Mouse (Mus musculus) midbrain, embryonic 11.5 days (tissue): ENCODE results near the gene Epyc. TPM values are rescaled to one million over a fixed set of nuclear protein-coding genes. Genes with fewer than 3 reads are reported as not detected.

ENCODE experiments used
- ATAC-seq: fragments of 200-750 bp; cut with Nextera tagmentation; 2 replicates; pipeline ENCODE4 v1.8.0; 2017; ENCODE audit warnings: moderate TSS enrichment, moderate library complexity; ENCODE audit not compliant: low FRiP score
- DNase-seq: peaks from one replicate; pipeline ENCODE4 v3.0.0; 2015; ENCODE audit warnings: low spot score; ENCODE audit errors: missing footprints
- H3K27ac ChIP-seq: fragments of 300-500 bp; sonication (generic); 2 replicates; pipeline ENCODE4 v1.5.1; 2014; ENCODE audit warnings: low read depth, low read length
- H3K27me3 ChIP-seq: fragments of 300-500 bp; sonication (generic); 2 replicates; pipeline ENCODE4 v1.6.1; 2014; ENCODE audit warnings: mild to moderate bottlenecking, low read length, moderate library complexity, mixed read lengths; ENCODE audit not compliant: control insufficient read depth, insufficient read depth
- H3K36me3 ChIP-seq: fragments of 300-500 bp; sonication (generic); 2 replicates; pipeline ENCODE4 v1.6.1; 2014; ENCODE audit warnings: mild to moderate bottlenecking, low read length, moderate library complexity, mixed read lengths; ENCODE audit not compliant: control insufficient read depth, insufficient read depth
- H3K4me1 ChIP-seq: fragments of 300-500 bp; sonication (generic); 2 replicates; pipeline ENCODE4 v1.6.1; 2014; ENCODE audit warnings: low read length; ENCODE audit not compliant: control insufficient read depth, insufficient read depth
- H3K4me2 ChIP-seq: fragments of 300-500 bp; sonication (generic); 2 replicates; pipeline ENCODE4 v1.6.1; 2014; ENCODE audit warnings: mild to moderate bottlenecking, moderate library complexity
- H3K4me3 ChIP-seq: fragments of 300-500 bp; sonication (generic); 2 replicates; pipeline ENCODE4 v1.5.1; 2014; ENCODE audit warnings: low read depth, low read length
- H3K9ac ChIP-seq: fragments of 300-500 bp; sonication (generic); 2 replicates; pipeline ENCODE4 v1.6.1; 2014; ENCODE audit warnings: low read length
- H3K9me3 ChIP-seq: fragments of 300-500 bp; sonication (generic); 2 replicates; pipeline ENCODE4 v1.6.1; 2016; ENCODE audit warnings: low read length; ENCODE audit not compliant: control insufficient read depth
- WGBS: fragments of 180-500 bp; shearing (Covaris S2); extraction: QIAGEN DNeasy Blood & Tissue Kit; methylation state at CpG from one replicate; pipeline ENCODE4 v1.1.7; 2014; 5-methylcytosine and 5-hydroxymethylcytosine counted together
- polyA plus RNA-seq: library from polyadenylated mRNA; unstranded; fragments of >200 nt; fragmentation: Nextera tagmentation; extraction: Ambion mirVana; gene quantifications from 2 replicates; pipeline ENCODE4 v1.2.1, GENCODE M21; 2014

Epyc gene
- 5.1 and 5.5 TPM in 2 replicates for polyA plus RNA-seq

GRCm38 (mm10) chr10:97643768-97644167 lies at the start of gene Epyc:
Gene Epyc (plus strand): TSS chr10:97644068.
- no peak for DNase-seq
- 81% methylated on average over 2 of the region's 2 CpGs for WGBS

GRCm38 (mm10) chr10:97595680-97596079 lies 48.2 kb upstream of the Epyc start:
- Histone ChIP-seq H3K4me2 (no peak overlapping the region), H3K9ac (no peak overlapping the region), H3K4me1 (no peaks in the 10 kb centered on the region), H3K27ac (no peak overlapping the region), H3K36me3 (no peaks in the 10 kb centered on the region), H3K9me3 (no peaks in the 10 kb centered on the region), H3K27me3 (no peaks in the 10 kb centered on the region), H3K4me3 (no peak overlapping the region)
- no peak for DNase-seq
- WGBS: 76% methylated on average over 1 of the region's 1 CpGs
- ATAC-seq: no peak

More at GRCm38 (mm10) chr10:97643768-97644167, at the start of gene Epyc:
- Histone ChIP-seq H3K4me1 (no peaks in the 10 kb centered on the region), H3K36me3 (no peaks in the 10 kb centered on the region), H3K27ac (no peak within 1 kb of the TSS), H3K27me3 (no peaks in the 10 kb centered on the region), H3K9me3 (no peaks in the 10 kb centered on the region), H3K4me3 (no peak within 1 kb of the TSS), H3K4me2 (no peak within 1 kb of the TSS), H3K9ac (no peak within 1 kb of the TSS)
- ATAC-seq: no peak

- Histone ChIP-seq H3K4me1 (no peaks in the 10 kb centered on the region), H3K9ac (no peak overlapping the region), H3K27me3 (no peaks in the 10 kb centered on the region), H3K4me2 (no peak overlapping the region), H3K4me3 (no peak overlapping the region), H3K27ac (no peak overlapping the region), H3K9me3 (no peaks in the 10 kb centered on the region), H3K36me3 (no peaks in the 10 kb centered on the region)
- DNase-seq (no peak), ATAC-seq (no peak)
- 86% methylated on average over 4 of the region's 4 CpGs for WGBS
These were observed 42.1 kb upstream of the Epyc start for GRCm38 (mm10) chr10:97601744-97602143.

- no peak for DNase-seq
- no peak overlapping the region for H3K4me3 ChIP-seq
- no peaks in the 10 kb centered on the region for H3K27me3 ChIP-seq
- H3K9ac ChIP-seq: no peak overlapping the region
- H3K36me3 ChIP-seq: no peaks in the 10 kb centered on the region
- no peak overlapping the region for H3K4me2 ChIP-seq
- no peaks in the 10 kb centered on the region for H3K9me3 ChIP-seq
- no peak for ATAC-seq
- no peak overlapping the region for H3K27ac ChIP-seq
- no peaks in the 10 kb centered on the region for H3K4me1 ChIP-seq
These were observed 40.6 kb upstream of the Epyc start for GRCm38 (mm10) chr10:97603256-97603655.

DNA sequence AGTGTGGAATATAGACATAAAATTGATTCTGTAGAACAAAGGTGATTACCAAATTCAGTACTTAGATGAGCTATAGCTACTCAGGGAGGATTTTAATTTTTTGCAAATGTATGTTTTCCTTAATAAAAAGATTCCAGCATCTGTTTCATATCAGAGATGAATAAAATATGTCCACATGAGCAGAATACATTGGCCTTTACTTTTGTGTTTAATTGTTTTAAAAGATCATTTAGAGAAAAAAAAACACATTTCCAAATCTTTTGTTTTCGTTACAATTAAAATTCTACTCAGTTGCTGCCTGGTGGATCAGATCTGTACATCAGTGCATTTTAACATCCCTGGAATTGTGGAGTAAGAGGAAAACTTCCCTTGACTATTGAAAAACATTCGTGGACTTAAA lies 37.3 kb upstream of the Epyc start, which contains the start of gene Kera:
TSS of gene Kera (plus strand) at position 301 of the 400 bp plus-strand sequence.
- H3K27ac ChIP-seq: no peak within 1 kb of the TSS
- no peaks in the 10 kb centered on the region for H3K4me1 ChIP-seq
- no peaks in the 10 kb centered on the region for H3K36me3 ChIP-seq
- H3K9ac ChIP-seq: no peak within 1 kb of the TSS
- 80% methylated on average over 2 of the region's 2 CpGs for WGBS
- H3K27me3 ChIP-seq: no peaks in the 10 kb centered on the region
- H3K4me2 ChIP-seq: no peak within 1 kb of the TSS
- ATAC-seq: no peak
- no peaks in the 10 kb centered on the region for H3K9me3 ChIP-seq
- DNase-seq: peak; percentile 59
- H3K4me3 ChIP-seq: no peak within 1 kb of the TSS

DNA sequence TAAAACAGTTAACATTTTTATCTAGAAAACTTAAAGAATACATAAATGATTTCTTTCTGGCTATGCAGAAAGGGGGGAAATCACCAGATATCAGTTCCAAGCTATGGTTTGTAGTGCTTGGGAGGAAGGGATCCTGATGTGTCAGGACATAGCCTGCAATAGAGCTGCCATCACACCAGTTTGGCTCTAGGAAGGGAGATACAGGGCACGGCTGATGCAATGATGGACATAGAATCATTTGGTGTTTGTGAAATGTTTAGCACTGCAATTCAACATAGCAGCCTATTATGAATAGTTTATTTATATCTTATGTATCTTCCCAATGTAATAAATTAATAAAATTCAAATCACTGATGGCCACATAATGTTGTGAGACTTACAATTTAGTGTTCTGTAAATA lies 21.5 kb upstream of the Epyc start:
- ATAC-seq: no peak
- Histone ChIP-seq H3K36me3 (no peaks in the 10 kb centered on the region), H3K9ac (no peak overlapping the region), H3K4me1 (no peaks in the 10 kb centered on the region), H3K27ac (no peak overlapping the region), H3K27me3 (no peaks in the 10 kb centered on the region), H3K4me3 (no peak overlapping the region), H3K4me2 (no peak overlapping the region), H3K9me3 (no peaks in the 10 kb centered on the region)
- DNase-seq: no peak
- 89% methylated on average over 1 of the region's 1 CpGs for WGBS

DNA sequence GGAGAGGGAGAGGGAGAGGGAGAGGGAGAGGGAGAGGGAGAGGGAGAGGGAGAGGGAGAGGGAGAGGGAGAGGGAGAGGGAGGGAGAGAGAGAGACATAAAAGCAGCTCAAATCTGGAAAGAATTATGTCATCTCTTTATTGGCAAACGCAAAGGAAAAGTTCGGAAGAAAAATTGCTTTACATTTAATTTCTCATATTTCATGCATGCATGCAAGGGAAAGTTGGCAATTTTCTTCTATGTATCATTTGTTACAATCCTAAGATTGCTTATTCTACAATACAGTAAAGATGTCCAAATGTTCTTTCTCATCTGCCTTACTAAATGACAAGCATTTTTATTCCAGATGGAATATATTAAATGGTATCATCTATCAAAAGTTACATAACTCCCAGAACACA lies 19.5 kb upstream of the Epyc start:
- no peak overlapping the region for H3K4me2 ChIP-seq
- H3K9me3 ChIP-seq: no peaks in the 10 kb centered on the region
- no peaks in the 10 kb centered on the region for H3K36me3 ChIP-seq
- no peak overlapping the region for H3K4me3 ChIP-seq
- no peak for ATAC-seq
- no peaks in the 10 kb centered on the region for H3K4me1 ChIP-seq
- H3K9ac ChIP-seq: no peak overlapping the region
- WGBS: 79% methylated on average over 2 of the region's 2 CpGs
- no peak for DNase-seq
- no peak overlapping the region for H3K27ac ChIP-seq
- H3K27me3 ChIP-seq: no peaks in the 10 kb centered on the region

DNA sequence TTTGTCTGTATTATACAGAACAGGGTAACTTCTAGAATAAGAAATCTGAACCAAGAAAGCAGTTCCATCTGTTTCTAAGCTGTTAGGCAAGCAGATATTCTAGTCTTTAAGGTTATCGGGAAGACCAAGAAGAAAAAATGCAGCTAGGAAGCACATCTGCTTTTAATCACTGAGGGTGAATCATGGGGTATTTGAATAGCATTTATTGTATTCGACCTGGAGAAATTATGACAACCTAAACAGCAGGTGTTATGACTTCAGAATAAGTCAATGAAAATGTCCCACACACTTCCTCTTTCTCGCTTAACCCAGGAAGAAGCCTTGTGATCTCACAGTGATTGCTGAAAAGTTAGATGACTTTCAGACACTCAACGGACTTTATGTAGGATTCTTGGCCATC lies 18.8 kb upstream of the Epyc start:
- ATAC-seq: no peak
- Histone ChIP-seq H3K27ac (no peak overlapping the region), H3K9ac (no peak overlapping the region), H3K9me3 (no peaks in the 10 kb centered on the region), H3K4me2 (no peak overlapping the region), H3K36me3 (no peaks in the 10 kb centered on the region), H3K4me1 (no peaks in the 10 kb centered on the region), H3K27me3 (no peaks in the 10 kb centered on the region), H3K4me3 (no peak overlapping the region)
- WGBS: 72% methylated on average over 4 of the region's 4 CpGs
- DNase-seq: no peak

DNA sequence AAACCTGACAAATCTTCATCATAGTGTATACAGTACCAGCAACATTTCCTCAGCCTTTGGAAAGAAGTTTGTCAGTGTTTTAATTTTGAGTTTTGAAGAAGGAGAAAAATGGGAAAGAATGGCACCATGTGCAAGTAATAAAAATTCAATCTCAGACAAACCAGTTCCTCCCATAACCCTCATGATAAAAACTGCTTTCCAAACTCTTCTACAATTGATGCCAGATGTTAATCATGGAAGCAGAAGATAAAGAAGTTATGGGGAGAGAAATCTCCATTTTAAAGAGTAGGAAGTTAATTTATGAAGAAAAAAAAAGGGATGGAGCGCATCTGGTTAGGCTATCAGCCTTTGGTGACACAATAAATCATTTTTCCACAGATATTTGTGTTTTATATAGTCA lies 17.3 kb upstream of the Epyc start:
- 95% methylated on average over 1 of the region's 1 CpGs for WGBS

GRCm38 (mm10) chr10:97631061-97631460 lies 12.8 kb upstream of the Epyc start:
- no peak for ATAC-seq
- 82% methylated on average over 3 of the region's 3 CpGs for WGBS
- Histone ChIP-seq H3K4me3 (no peak overlapping the region), H3K9ac (no peak overlapping the region), H3K9me3 (no peaks in the 10 kb centered on the region), H3K4me1 (no peaks in the 10 kb centered on the region), H3K4me2 (no peak overlapping the region), H3K27ac (no peak overlapping the region), H3K27me3 (no peaks in the 10 kb centered on the region), H3K36me3 (no peaks in the 10 kb centered on the region)
- DNase-seq: no peak

More for the DNA sequence above, 17.3 kb upstream of the Epyc start:
- no peak for ATAC-seq
- Histone ChIP-seq H3K9ac (no peak overlapping the region), H3K27me3 (no peaks in the 10 kb centered on the region), H3K4me3 (no peak overlapping the region), H3K4me2 (no peak overlapping the region), H3K36me3 (no peaks in the 10 kb centered on the region), H3K9me3 (no peaks in the 10 kb centered on the region), H3K27ac (no peak overlapping the region), H3K4me1 (no peaks in the 10 kb centered on the region)
- DNase-seq: no peak
